Mouse (Mus musculus) T-cell, adult 2 months (primary cell): Measurements from ENCODE around the gene Ralgps2.

Source experiments
- DNase-seq: peaks from one replicate; pipeline ENCODE4 v3.0.0; 2022; ENCODE audit warnings: low spot score

Ralgps2 gene

GRCm38 (mm10) chr1:156813485-156813884 is 125.9 kb downstream of the Ralgps2 start:
- DNase-seq, result no peak

DNA sequence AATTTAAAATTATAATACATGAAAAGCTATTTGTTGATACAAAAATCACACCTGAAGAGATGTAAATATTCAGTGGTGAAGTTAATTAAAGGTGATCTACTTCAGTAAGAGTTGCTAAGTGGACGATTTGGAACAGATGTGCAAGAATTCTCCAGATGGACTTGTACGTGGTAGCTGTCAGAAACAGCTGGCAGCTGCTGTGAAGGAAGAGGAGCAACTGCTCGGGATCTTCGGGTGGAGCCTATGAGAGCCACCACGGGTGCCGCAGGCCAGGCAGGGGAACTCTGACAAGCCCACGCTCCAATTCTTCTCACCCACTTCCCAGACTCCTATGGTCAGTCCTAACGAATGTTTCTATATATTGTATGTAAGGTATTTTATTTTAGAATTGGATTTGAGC is 126.7 kb downstream of the Ralgps2 start:
- DNase-seq, result no peak

DNA sequence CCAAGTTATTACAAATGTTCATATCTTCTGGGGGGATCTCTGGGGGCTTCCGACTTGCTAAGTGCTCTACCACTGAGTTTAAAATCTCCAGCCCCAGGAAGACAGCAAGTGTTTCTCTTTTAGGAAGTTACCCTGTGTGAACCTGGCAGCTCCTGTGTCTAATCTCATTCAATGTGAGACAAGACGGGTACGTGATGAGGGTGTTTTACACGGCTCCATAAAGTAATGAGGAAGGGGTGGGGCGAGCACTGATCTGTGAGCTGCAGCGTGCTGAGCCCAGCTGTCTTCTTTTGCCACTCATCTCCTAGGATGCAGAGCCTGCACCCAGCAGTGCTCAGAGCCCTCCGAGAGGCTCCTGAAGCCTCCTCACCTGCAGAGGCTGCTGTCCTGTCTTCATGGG is 127.5 kb downstream of the Ralgps2 start:
- no peak for DNase-seq

GRCm38 (mm10) chr1:156808332-156808731 is 131.1 kb downstream of the Ralgps2 start:
- DNase-seq, result no peak

GRCm38 (mm10) chr1:156801276-156801675 is 138.2 kb downstream of the Ralgps2 start:
- no peak for DNase-seq

GRCm38 (mm10) chr1:156796251-156796650 is 143.2 kb downstream of the Ralgps2 start:
- no peak for DNase-seq

- no peak for DNase-seq
These were observed 149.5 kb downstream of the Ralgps2 start for GRCm38 (mm10) chr1:156789844-156790490.

- no peak for DNase-seq
These were observed 152.1 kb downstream of the Ralgps2 start for GRCm38 (mm10) chr1:156787164-156787863.

- no peak for DNase-seq
These were observed 153.4 kb downstream of the Ralgps2 start for GRCm38 (mm10) chr1:156786074-156786473.

- no peak for DNase-seq
These were observed 154.5 kb downstream of the Ralgps2 start for GRCm38 (mm10) chr1:156784974-156785373.

DNA sequence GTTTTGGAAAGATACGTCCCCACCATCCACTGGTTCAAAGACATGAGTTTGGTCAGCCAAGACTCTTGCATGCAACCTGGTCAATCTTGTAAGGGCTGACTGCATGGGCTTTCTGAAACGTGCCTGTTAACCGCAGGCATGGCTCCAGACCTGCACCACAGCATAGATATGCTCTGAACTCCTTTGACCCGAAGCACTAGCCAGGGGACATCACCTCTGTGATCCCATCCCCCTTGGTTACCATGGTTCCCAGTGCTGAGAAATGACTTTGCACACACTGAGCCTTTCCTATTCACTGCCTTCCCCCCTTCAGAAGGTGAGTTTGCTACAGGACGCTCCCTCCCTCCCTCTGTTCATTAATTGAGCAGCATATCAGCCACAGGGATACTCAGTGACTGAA is 155.3 kb downstream of the Ralgps2 start:
- no peak for DNase-seq

DNA sequence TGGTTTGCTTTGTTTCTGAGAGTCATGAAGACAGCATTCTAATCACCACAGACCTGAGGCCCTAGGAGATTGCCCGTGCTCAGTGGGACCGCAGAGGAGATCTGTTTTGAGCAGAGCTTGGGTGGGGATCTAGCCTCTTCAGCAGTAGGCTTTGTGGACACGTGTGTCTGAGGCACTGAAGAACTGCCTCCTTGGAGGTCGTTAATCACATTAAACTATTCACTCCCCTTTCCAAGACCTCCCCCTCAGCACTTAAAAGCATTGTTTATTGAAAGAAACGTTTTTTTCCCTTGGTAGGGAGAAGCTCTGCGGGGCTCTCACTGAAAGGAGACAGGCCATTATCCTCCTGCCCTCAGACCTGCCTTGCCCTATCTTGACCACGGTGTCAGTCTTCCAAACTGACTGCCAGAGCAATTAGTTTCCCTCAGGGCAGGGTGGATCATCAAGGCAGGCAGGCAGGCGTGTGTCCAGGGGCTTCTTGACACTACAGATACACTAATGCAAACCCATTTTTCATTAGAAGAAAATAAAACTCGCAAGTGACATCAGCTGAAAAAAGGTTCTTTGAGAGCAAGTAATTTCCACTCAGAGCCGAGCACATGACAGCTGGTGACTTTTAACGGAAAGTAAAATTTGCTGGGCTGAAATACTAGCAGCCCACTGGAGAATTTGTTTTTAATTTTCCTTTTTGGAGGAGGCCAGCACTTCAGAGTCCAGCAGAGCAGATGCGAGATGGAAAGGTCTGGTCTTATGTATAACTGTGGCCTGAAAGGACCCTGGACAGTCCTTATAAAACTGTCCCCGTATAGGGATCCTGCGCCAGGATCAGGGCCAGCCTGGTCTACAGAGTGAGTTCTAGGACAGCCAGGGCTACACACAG is 157.2 kb downstream of the Ralgps2 start:
- no peak for DNase-seq

- no peak for DNase-seq
These were observed 158.2 kb downstream of the Ralgps2 start for GRCm38 (mm10) chr1:156781076-156781741.

DNA sequence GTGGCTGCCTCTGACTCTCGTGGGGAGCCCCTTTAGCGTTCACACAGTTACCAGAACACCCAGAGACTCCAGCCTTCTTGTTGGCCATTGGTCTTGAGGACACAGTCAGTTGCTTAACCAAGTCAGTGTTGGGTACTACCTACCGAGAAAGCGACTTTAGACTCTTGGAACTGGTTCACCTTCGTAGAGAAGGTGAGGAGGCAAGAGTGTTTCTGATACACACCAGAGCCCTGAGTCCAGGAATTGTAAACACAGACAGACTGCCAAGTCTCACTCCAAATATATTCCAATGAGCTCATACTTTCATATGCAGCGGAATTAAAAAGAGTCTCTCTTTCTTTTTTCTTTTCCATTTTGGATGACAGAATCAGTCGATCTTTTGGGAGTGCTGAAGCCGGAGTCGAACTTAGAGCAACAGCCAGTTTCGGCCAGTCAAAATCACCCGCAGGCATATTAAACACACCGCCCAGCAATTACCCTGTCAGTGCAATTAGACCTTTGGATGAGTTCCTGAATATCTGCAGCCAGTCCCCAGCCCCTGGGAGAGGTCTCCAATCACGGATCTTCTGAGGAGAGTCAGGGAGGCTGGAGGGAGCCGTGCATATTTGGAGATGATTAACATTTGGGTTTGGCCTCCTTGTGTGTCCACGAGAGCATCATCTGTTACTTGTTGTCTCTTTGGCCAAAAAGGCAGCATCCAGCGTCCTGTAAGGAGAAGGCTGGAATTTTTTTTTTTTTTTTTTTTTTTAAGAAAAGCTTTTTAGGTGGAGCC is 159.0 kb downstream of the Ralgps2 start:
- no peak for DNase-seq

DNA sequence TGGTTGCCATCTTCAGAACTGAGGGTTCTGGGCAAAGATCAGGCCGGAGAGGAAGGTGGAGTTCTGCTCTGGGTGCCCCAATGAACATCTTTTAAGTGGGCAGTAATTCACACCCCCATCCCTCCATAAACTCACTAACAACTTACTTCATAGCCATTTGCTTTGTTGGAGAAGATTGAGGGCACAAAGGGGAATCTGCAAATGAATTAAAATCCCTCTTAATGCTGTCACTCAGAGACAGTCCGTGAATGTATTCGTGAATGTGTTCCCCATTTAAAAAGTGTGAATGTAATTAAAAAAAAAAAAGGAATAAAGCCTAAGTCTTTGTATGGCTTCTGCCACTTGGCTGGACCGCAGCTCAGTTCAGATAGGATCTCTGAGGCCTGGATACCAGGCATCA is 159.8 kb downstream of the Ralgps2 start:
- DNase-seq, result no peak

DNA sequence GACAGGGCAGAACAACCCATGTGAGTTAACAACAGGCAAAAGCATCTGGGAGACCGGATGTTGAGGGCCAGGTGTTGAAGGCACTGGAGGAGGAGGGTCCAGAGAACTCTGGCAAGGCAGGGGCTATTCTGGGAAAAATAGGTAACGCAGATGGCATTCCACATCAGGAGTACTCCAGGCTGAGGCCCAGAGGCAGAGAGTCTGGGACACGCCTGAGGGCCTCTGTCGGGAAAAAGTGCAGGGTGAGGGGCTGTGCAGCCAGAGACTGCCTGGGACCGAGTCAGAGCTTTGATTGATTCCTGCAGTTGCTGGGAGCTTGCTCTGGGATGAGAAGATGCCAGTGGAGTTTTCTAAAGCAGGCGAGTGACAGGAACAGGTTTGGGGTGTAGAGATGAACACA is 160.4 kb downstream of the Ralgps2 start:
- no peak for DNase-seq

DNA sequence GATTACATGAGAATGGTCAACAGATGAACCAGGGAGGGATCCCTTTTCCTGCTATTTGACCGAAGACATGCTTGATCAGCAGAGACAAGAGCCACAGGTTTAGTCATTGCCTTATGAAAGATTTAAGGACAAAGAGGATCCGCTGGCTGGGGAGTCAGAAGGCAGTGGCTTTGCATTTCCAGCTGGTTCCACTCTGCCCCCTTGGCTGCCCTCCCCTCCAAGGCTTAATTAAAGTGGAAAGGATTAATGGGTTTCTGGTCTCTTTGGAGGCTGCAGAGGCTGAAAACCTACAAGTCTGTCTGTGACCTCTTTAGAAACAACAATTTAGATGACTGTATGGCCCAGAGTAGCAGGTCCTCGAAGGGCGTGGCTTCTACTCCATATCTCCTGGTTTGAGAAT is 161.5 kb downstream of the Ralgps2 start:
- DNase-seq, result no peak

DNA sequence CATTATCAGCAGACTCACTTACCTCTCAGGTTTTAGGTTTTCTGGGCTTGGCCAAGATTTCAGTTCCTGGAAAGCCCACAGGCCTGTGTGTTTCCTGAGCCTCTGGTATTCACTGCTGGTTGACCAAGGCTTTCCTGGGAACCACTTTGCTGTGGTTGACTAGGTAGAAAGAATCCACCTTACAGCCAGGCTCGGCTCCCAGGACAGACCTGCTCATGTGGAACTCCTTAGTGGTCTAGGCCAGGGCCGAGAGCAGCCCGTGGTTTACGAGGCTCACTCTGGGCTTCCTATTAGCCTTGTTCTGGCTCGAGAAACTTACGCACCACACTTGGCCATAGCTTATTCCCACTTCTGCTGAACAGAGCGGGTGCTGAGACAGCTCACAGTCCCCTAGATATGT is 163.4 kb downstream of the Ralgps2 start:
- no peak for DNase-seq

GRCm38 (mm10) chr1:156775190-156775589 is 164.2 kb downstream of the Ralgps2 start:
- no peak for DNase-seq

DNA sequence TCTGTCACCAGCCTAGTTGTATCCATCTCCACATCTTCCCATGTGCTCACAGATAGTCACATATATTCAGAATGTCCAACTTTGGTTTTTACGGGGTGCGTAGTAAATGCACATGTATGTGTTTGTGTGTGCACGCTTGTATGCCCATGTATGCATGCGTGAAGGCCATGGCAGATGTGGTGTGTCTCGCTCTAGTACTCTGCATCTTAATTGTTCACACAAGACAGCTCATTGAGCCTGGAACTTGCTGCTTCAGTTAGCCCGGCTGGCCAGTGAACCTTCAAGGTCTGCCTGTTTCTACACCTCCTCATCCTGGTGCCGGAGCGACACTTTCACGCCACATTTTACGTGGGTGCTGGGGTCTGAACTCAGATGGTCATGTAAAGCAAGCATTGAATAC is 168.6 kb downstream of the Ralgps2 start:
- DNase-seq, result no peak

DNA sequence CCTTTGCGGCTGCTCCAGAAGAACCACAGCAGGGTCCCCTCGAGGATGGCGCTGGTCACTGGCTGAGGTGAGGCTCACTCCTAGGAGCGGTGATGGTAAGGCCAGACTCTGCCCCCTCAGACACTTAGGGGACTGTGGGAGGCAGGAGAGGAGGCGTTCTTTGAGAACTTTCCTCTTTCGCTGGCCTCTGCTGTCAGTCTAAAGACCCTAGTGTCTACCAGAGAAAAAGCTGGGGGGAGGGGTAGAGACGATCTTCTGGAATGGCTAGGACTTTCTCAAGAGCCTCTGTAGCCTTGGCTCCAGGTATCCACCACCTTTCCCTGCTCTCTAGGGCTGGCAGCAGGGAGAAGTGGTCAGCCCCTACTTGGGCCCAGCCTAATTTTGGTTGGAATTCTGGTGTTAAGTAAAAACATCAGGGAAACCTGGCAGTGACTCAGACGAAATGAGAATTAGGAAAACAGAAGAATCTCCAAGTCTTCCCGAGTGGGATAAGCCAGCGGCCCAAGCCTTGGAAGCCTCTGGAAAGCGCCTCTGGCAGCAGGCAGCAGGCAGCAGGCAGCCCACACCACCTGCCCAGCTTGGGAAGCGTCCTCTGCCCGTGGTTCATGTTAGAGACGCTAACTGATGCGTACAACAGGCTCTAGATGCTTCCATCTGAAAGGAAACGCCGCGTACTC is 169.7 kb downstream of the Ralgps2 start:
- no peak for DNase-seq
